Mouse (Mus musculus): ENCODE results near the gene Hist1h2bk.
A peak's percentile ranks its signal among the peaks of the same experiment; 100 is the strongest.

Hist1h2bk gene

DNA sequence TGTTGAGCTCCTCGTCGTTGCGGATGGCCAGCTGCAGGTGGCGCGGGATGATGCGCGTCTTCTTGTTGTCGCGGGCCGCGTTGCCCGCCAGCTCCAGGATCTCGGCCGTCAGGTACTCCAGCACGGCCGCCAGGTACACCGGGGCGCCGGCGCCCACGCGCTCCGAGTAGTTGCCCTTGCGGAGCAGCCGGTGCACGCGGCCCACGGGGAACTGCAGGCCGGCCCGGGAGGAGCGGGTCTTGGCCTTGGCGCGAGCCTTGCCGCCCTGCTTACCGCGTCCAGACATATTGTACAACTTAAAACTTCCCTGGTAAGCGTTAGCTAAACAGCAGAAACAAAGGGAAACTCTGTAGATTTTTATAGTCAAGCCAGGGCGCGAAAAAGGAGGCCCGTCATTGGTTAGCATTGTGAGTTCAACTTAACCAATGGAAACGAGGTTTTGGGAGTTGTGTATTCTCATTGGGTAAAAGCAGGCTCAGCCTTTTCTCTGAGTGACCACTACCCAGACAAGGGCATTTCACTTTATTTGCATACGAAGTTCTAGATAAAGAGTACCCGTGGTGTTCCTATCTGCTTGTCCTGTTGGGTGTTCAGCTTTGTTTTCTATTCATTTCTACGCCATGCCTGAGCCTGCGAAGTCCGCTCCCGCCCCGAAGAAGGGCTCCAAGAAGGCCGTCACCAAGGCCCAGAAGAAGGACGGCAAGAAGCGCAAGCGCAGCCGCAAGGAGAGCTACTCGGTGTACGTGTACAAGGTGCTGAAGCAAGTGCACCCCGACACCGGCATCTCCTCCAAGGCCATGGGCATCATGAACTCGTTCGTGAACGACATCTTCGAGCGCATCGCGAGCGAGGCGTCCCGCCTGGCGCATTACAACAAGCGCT lies at the start of gene Hist1h2bk, which contains the start of gene Hist1h2ah:
Hist1h2bk (plus strand) TSS at position 604 of the 882 bp plus-strand sequence.
Hist1h2ah (minus strand) TSS at position 302 of the 882 bp plus-strand sequence.
- peak; percentile 82 to 88 for DNase-seq

DNA sequence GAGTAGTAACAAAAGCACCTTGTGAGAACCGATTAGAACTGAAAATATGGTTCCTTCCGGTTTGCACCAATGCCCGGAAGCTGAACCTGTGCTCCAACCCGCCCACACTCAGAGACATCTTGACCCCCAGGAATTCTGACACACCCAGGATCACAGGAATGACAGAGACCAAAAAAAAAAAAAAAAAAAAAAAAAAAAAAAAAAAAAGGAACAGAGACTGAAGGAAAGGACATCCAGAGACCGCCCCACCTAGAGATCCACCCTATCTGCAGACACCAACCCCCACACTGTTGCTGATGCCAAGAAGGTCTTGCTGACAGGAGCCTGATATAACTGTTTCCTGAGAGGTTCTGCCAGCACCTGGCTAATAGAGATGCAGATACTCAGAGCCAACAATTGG lies 43.1 kb upstream of the Hist1h2bk start:
- DNase-seq, result no peak

- peak; percentile 47 to 57 for DNase-seq
These were observed 41.5 kb upstream of the Hist1h2bk start for GRCm38 (mm10) chr13:21993957-21994738.

DNA sequence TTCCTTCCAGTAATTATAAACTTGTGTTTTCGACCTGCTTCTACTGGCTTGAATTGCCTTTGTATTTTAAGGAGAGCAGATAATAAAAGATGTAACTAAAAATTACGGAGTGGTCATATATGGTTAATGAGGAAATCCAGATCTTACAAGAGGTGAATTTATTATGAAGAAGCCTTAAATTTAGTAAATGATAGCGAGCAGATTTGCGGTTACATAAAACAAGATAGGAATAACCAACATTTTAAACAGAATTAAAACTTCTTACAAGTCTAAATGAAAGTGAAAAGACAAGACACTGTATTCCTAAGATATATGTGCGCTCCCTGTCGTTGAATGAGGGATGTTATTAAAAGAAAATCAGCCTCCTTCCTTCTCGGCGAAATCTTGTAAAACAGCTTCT lies 40.8 kb upstream of the Hist1h2bk start:
- DNase-seq, result no peak

DNA sequence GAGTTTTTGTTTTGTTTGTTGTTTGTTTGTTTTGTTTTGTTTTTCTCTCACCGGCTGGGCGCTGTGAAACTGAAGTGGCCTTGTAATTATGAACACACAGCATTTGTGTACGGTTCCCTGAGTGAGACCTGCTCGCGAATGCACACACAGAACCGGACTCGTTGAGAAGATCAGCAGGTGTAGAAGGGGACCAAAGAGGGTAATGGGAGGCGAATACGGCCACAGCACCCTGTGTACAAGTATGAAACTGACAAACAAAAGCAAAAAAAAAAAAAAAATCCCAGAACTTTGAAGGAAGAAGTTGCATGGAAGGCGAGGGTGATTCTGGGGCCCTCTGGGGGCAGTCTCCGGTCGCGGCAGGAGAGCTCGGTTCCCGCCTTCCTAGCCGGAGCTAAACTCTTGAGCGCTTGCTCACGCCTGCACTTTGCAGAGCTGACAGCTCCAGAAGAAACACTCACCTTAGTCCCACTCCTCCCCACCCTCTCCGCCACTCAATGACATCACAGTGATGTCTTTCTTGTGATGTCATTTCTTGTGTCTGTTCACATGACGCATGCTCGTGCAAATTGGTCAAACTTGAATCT lies 40.2 kb upstream of the Hist1h2bk start:
- peak; percentile 56 to 71 for DNase-seq

DNA sequence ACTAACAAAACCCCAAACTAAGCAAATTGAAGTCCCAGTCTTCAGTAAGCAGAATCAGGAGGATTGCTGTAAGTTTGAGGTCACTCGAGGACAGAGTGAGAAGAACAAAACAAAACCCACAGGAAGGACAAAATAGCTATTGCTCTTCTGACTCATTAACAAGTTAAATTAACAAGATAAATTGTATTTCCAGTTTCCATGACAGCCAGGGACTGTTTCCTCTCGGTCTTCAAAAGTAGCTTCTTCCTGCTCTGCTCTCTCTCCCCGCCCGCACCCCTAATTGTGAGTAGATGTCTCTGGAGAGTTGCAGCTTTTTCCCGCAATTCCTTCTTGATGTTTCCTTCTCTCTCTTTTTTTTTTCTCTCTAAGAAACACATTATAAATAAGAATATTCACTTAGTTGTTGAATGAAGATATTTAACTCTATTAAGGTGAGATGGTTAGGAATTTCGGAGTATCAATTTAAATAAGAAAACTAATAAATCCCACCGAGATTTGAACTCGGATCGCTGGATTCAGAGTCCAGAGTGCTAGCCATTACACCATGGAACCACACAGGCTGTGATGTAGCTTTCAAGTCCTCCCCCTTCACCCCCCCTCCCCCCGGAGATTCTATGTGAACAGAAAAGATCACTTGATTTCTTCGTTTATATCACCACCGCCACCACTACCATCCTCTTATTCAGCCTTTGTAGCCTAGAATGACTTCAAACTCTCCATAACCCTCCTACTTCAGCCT lies 39.4 kb upstream of the Hist1h2bk start:
- peak in 1 of 2 experiments; percentile 31 for DNase-seq

- peak in 1 of 2 experiments; percentile 12 for DNase-seq
These were observed 38.9 kb upstream of the Hist1h2bk start for GRCm38 (mm10) chr13:21996840-21997185.

GRCm38 (mm10) chr13:21997201-21997820 lies 38.4 kb upstream of the Hist1h2bk start:
- DNase-seq, result no peak

GRCm38 (mm10) chr13:21997821-21998220 lies 37.8 kb upstream of the Hist1h2bk start:
- no peak for DNase-seq

- no peak for DNase-seq
These were observed 37.3 kb upstream of the Hist1h2bk start for GRCm38 (mm10) chr13:21998412-21998811.

DNA sequence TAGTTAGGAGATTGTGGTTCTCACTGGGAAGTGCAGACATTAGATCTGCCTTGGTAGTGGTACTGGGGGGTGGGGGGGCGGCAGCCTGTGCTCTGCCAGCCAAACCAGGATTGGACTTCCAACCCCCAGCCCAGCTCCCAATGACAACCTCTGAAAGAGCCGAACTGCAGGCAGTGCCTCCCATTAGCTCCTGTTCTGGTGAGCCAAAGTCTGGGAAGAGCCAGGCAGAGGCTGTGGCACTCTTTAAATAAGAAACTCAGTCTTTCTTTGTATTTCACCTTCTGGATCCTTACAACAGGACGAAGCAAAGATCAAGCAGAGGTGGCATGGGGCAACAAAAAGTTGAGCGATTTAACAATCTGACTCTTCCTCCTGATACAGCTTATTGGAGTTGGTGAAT lies 36.5 kb upstream of the Hist1h2bk start:
- no peak for DNase-seq

DNA sequence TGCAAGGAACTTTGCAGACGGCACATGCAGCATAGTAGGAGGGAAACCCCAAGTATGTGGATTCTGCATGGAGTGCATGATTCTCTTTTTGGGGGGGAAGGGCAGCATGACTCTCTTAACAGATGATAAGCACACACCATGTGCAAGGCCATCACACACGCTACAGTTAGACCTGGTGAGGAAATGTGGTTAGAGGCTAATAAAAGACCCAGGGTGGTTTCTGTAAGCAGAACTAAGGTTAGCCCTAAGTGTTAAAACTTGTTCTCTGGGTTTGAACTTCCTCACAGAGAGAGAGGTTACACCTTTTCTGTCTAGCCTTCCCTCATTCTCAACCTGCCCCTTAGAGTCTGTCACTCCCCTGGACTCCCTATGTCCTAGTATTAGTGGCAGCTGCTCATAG lies 34.3 kb upstream of the Hist1h2bk start:
- DNase-seq, result no peak

- DNase-seq, result peak in 1 of 2 experiments; percentile 24
These were observed 33.8 kb upstream of the Hist1h2bk start for GRCm38 (mm10) chr13:22001823-22002222.

DNA sequence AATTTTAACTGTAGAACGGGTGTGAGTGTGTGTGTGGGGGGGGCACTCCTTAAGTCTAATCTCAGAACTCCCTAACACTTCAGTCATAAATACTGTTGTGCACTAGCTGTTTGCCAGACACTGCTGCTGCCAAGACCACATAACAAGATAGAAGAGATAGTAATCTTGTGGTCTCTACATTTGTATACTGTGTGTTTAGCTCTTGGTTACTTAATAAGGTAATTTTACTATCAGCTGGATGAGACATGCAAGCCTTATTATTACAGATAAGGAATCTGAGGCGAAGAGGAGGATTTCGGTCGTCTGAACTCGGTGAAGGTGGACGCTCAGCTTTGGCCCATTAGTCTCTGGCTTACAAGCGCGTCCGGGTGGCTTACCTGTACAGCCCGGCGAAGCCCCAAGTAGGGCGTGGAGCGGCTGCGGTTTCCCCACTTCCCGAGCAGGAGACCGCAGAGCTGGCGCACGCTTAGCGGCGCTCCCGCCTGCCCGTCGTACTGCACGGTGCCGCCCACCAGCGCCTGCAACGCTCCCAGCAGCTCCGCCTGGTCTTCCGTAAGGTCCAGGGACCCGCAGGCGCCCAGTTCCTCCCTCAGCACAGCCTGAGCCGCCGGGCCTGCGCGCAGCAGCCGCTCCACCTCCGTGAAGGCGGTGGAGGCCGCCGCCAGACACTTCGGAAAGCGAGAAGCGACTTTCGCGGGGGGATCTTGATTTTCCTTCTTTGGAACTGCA lies 29.9 kb upstream of the Hist1h2bk start:
- peak; percentile 60 to 72 for DNase-seq

DNA sequence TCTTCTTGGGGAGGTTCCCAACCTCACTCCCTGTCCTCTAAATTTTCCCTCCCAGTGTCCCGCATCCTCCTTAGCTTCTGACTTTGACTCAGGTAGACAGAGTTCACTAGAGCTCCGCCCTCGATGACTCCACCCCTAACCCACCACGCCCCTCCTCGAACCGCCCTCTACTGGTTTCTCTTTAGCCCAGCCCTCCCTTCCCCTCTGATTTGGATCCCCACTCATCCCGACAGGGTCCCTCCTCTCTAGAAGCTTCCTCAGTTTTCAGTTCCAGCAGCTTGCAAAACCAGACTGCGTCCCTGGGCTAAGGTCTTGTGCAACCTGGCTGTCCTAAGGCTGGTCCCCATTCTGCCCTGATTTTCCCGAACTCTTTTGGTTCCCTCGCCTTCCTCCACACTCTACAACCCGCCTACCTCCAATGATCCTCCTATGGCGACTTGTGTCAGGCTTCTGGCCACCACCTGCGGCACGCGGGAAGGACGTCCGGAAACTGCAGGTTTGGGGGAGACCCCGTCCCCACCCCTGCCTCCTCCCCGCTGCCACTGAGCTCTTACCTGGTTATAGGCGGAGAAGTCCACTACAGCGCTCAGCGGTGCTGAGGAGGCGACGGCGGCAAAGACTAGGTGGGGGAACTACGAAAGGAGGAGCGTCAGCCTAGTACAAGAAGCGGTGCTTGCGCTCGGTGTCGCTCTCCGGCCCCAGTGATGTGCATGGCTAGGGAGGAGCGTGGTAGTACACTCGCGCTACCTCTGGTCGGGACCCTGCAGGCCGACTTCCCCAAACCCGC lies 29.1 kb upstream of the Hist1h2bk start:
- DNase-seq, result peak; percentile 72 to 79

- no peak for DNase-seq
These were observed 28.6 kb upstream of the Hist1h2bk start for GRCm38 (mm10) chr13:22007121-22007510.

DNA sequence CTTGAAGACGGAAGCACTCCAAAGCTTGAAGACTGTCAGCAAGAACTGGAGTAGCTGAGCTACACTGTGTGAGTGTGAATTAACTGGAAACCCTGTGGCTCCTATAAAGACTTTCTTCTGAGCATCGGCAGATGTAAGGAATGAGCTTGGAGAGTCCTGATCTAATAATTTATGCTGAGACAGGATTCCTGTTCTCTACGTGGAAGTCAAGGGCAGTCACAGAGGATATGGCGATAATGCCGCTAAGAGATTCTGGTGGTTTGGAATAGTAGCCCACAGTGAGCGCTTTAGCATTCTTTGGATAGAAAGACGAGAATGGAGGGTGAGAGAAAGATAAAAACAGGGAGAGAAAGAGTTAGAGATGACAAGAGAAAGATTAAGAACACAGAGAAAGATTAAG lies 27.8 kb upstream of the Hist1h2bk start:
- no peak for DNase-seq

DNA sequence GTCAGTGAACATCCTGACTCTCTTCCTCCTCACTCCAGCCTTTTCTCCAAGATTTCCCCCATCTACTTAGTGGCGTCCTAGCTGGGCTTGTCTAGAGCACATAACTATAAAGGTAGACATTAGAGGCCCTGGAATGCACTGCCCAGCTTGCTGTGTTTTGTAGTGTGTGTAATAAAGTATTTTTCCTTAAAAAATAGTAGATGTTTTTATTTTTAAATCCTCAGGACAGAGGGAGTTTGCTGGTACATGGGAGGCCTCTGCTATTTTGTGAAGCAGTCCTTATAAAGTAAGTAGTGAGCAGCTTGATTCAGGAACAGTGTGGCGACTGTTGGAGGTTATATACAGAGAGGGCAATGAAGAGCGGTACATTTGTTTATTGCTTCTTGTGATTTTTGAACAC lies 27.0 kb upstream of the Hist1h2bk start:
- DNase-seq, result no peak

- DNase-seq, result no peak
These were observed 26.0 kb upstream of the Hist1h2bk start, which contains the start of gene Prss16 for GRCm38 (mm10) chr13:22009642-22010041. Prss16 (minus strand) TSS chr13:22009742.

DNA sequence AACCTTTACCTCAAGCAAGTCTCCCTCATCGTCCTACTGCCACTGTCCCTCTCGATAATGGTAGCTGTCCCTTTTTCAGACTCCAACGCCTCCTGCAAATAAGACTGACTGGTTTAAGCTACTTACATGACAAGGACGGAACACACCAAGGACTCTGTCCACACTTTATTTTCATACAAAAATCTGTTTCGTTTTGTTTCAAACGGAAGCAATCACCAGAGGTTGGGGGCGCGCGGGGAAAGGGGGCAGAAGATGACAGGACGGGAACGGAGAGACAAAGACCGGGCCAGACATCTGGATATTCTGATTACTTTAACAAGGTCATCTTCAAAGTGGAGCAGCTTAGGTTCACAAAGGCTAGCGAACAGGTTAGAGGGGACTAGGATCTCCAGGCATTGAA lies 22.0 kb upstream of the Hist1h2bk start:
- DNase-seq, result peak in 1 of 2 experiments; percentile 18

Measured in kidney, postnatal 4 days (tissue).